Mouse (Mus musculus) thymus, adult 2 months (tissue): Measurements from ENCODE around the gene Tpgs1. TPM values are rescaled to one million over a fixed set of nuclear protein-coding genes. Genes with fewer than 3 reads are reported as not detected.

ENCODE experiments used
- DNase-seq: peaks from one replicate; pipeline ENCODE4 v3.0.0; 2021
- H3K27ac ChIP-seq: fragments of 200-500 bp; 2 replicates; pipeline ENCODE4 v1.5.1; 2012; ENCODE audit warnings: low read length, control low read depth; ENCODE audit not compliant: control insufficient read depth, insufficient read depth
- H3K27me3 ChIP-seq: fragments of 200-500 bp; 2 replicates; pipeline ENCODE4 v1.6.1; 2012; ENCODE audit warnings: mild to moderate bottlenecking, low read length, moderate library complexity, mixed read lengths; ENCODE audit not compliant: control insufficient read depth, insufficient read depth
- H3K36me3 ChIP-seq: fragments of 200-500 bp; 2 replicates; pipeline ENCODE4 v1.6.1; 2012; ENCODE audit warnings: mild to moderate bottlenecking, low read length, moderate library complexity; ENCODE audit not compliant: control insufficient read depth, insufficient read depth
- H3K4me1 ChIP-seq: fragments of 200-500 bp; replicated peaks from 2 replicates; pipeline ENCODE4 v1.6.1; 2012; ENCODE audit warnings: low read length; ENCODE audit not compliant: control insufficient read depth, insufficient read depth
- H3K4me3 ChIP-seq: fragments of 200-500 bp; 2 replicates; pipeline ENCODE4 v1.5.1; 2012; ENCODE audit warnings: mild to moderate bottlenecking, low read length, control low read depth, moderate library complexity; ENCODE audit not compliant: control insufficient read depth, insufficient read depth
- CTCF ChIP-seq: fragments of 200-500 bp; IDR thresholded peaks from 2 replicates; pipeline ENCODE4 v1.5.1; 2012; ENCODE audit warnings: mild to moderate bottlenecking, control low read depth, low read length, moderate library complexity, borderline replicate concordance; ENCODE audit not compliant: control insufficient read depth, poor library complexity, insufficient read depth; ENCODE audit errors: extremely low read depth
- POLR2A ChIP-seq: fragments of 200-500 bp; IDR thresholded peaks from 2 replicates; pipeline ENCODE4 v1.6.1; 2012; ENCODE audit warnings: mild to moderate bottlenecking, low read length, control low read depth, moderate library complexity; ENCODE audit not compliant: control insufficient read depth, poor library complexity, insufficient read depth; ENCODE audit errors: extremely low read depth
- WGBS: fragments of 180-500 bp; shearing (Covaris S2); methylation state at CpG from one replicate; pipeline ENCODE4 v1.1.7; 2018; 5-methylcytosine and 5-hydroxymethylcytosine counted together
- polyA plus RNA-seq: library from polyadenylated mRNA; depleted of rRNA; stranded (reverse); fragments of >200 nt; gene quantifications from 2 replicates; pipeline ENCODE4 v1.2.3, GENCODE M21; 2012

The Tpgs1 gene
- polyA plus RNA-seq, 1 experiment: 92.3 TPM

GRCm38 (mm10) chr10:79682916-79683582 lies 13.9 kb downstream of the Tpgs1 start:
- peaks cover 26% of the 10 kb centered on the region for H3K36me3 ChIP-seq
- peak overlapping the region; percentile 70 for H3K4me3 ChIP-seq
- peaks cover 19% of the 10 kb centered on the region for H3K4me1 ChIP-seq
- peak; percentile 73 for DNase-seq
- TF ChIP-seq POLR2A: no peak
- no peak for TF ChIP-seq CTCF
- H3K27ac ChIP-seq: no peak overlapping the region
- H3K27me3 ChIP-seq: no peaks in the 10 kb centered on the region
- WGBS: 4% methylated on average over 10 of the region's 10 CpGs

GRCm38 (mm10) chr10:79683726-79684640 lies 14.8 kb downstream of the Tpgs1 start:
- no peak for DNase-seq
- TF ChIP-seq CTCF (no peak), POLR2A (no peak)
- WGBS: 87% methylated on average over 6 of the region's 6 CpGs
- Histone ChIP-seq H3K36me3 (peaks cover 35% of the 10 kb centered on the region), H3K27ac (no peak overlapping the region), H3K27me3 (no peaks in the 10 kb centered on the region), H3K4me3 (no peak overlapping the region), H3K4me1 (peaks cover 19% of the 10 kb centered on the region)

GRCm38 (mm10) chr10:79684770-79685600 lies 15.8 kb downstream of the Tpgs1 start:
- Histone ChIP-seq H3K4me1 (peaks cover 19% of the 10 kb centered on the region), H3K27me3 (no peaks in the 10 kb centered on the region), H3K27ac (no peak overlapping the region), H3K36me3 (peaks cover 38% of the 10 kb centered on the region), H3K4me3 (no peak overlapping the region)
- TF ChIP-seq CTCF (no peak), POLR2A (no peak)
- no peak for DNase-seq
- WGBS: 97% methylated on average over 25 of the region's 25 CpGs

- no peak overlapping the region for H3K27ac ChIP-seq
- peaks cover 15% of the 10 kb centered on the region for H3K4me1 ChIP-seq
- 100% methylated on average over 2 of the region's 2 CpGs for WGBS
- no peak for DNase-seq
- no peaks in the 10 kb centered on the region for H3K27me3 ChIP-seq
- H3K36me3 ChIP-seq: peaks cover 38% of the 10 kb centered on the region
- no peak overlapping the region for H3K4me3 ChIP-seq
- TF ChIP-seq POLR2A (no peak), CTCF (no peak)
Observed at GRCm38 (mm10) chr10:79686219-79686618, 17.1 kb downstream of the Tpgs1 start.

- Histone ChIP-seq H3K27me3 (no peaks in the 10 kb centered on the region), H3K27ac (no peak overlapping the region), H3K4me3 (no peak overlapping the region), H3K36me3 (peaks cover 38% of the 10 kb centered on the region), H3K4me1 (peaks cover 13% of the 10 kb centered on the region)
- 100% methylated on average over 1 of the region's 1 CpGs for WGBS
- no peak for TF ChIP-seq POLR2A
- TF ChIP-seq CTCF: no peak
- no peak for DNase-seq
Observed at GRCm38 (mm10) chr10:79686691-79687090, 17.5 kb downstream of the Tpgs1 start.

- Histone ChIP-seq H3K36me3 (peaks cover 38% of the 10 kb centered on the region), H3K27me3 (no peaks in the 10 kb centered on the region), H3K4me3 (no peak overlapping the region), H3K27ac (no peak overlapping the region), H3K4me1 (peaks cover 13% of the 10 kb centered on the region)
- WGBS: over 99% methylated on average over 6 of the region's 6 CpGs
- no peak for DNase-seq
- TF ChIP-seq POLR2A (no peak), CTCF (no peak)
Observed at GRCm38 (mm10) chr10:79687513-79687912, 18.3 kb downstream of the Tpgs1 start.
